Mouse (Mus musculus): ENCODE measurements at regions not wholly inside any gene's neighbourhood (a gene's known extent, or its start where the extent isn't known, plus 50 kb on each side); places are given as distances from the start of the nearest gene placed in this dataset.

GRCm38 (mm10) chrX:11797870-11798269, 362.3 kb downstream of the Bcor start:
- no peak for DNase-seq (ENCODE audit: low spot score)

GRCm38 (mm10) chrX:11798326-11798725, 361.8 kb downstream of the Bcor start:
- no peak for DNase-seq (ENCODE audit: low spot score)

GRCm38 (mm10) chrX:11800400-11800941, 359.7 kb downstream of the Bcor start:
- no peak for DNase-seq (ENCODE audit: low spot score)

- no peak for DNase-seq (ENCODE audit: low spot score)
Observed at GRCm38 (mm10) chrX:11801208-11801607, 358.9 kb downstream of the Bcor start.

- no peak for DNase-seq (ENCODE audit: low spot score)
Observed at GRCm38 (mm10) chrX:11801621-11802020, 358.5 kb downstream of the Bcor start.

GRCm38 (mm10) chrX:11802074-11802899, 357.9 kb downstream of the Bcor start:
- DNase-seq (ENCODE audit: low spot score), result no peak

GRCm38 (mm10) chrX:11803239-11803638, 356.9 kb downstream of the Bcor start:
- no peak for DNase-seq (ENCODE audit: low spot score)

- no peak for DNase-seq (ENCODE audit: low spot score)
Observed at GRCm38 (mm10) chrX:11806896-11807252, 353.3 kb downstream of the Bcor start.

GRCm38 (mm10) chrX:11807253-11807882, 352.8 kb downstream of the Bcor start:
- DNase-seq (ENCODE audit: low spot score), result no peak

GRCm38 (mm10) chrX:11807883-11808262, 352.3 kb downstream of the Bcor start:
- DNase-seq (ENCODE audit: low spot score), result no peak

- no peak for DNase-seq (ENCODE audit: low spot score)
Observed at GRCm38 (mm10) chrX:11808911-11809310, 351.2 kb downstream of the Bcor start.

GRCm38 (mm10) chrX:11814861-11815260, 345.3 kb downstream of the Bcor start:
- no peak for DNase-seq (ENCODE audit: low spot score)

- DNase-seq (ENCODE audit: low spot score), result no peak
Observed at GRCm38 (mm10) chrX:11815864-11816263, 344.3 kb downstream of the Bcor start.

- no peak for DNase-seq (ENCODE audit: low spot score)
Observed at GRCm38 (mm10) chrX:11818634-11819033, 341.5 kb downstream of the Bcor start.

GRCm38 (mm10) chrX:11821165-11821564, 339.0 kb downstream of the Bcor start:
- no peak for DNase-seq (ENCODE audit: low spot score)

- no peak for DNase-seq (ENCODE audit: low spot score)
Observed at GRCm38 (mm10) chrX:11821880-11822768, 338.0 kb downstream of the Bcor start.

- no peak for DNase-seq (ENCODE audit: low spot score)
Observed at GRCm38 (mm10) chrX:11825948-11826347, 334.2 kb downstream of the Bcor start.

GRCm38 (mm10) chrX:11826737-11827408, 333.3 kb downstream of the Bcor start:
- no peak for DNase-seq (ENCODE audit: low spot score)

- DNase-seq (ENCODE audit: low spot score), result no peak
Observed at GRCm38 (mm10) chrX:11829411-11830002, 330.6 kb downstream of the Bcor start.

- no peak for DNase-seq (ENCODE audit: low spot score)
Observed at GRCm38 (mm10) chrX:11837566-11837965, 322.6 kb downstream of the Bcor start.

GRCm38 (mm10) chrX:11839665-11840245, 320.4 kb downstream of the Bcor start:
- DNase-seq (ENCODE audit: low spot score), result no peak

Data from T-cell, adult 2 months (primary cell).